Mouse (Mus musculus) megakaryocyte, embryonic 14.5 days (primary cell): ENCODE data around the gene Eif4b.

Experiments
- FLI1 ChIP-seq: IDR thresholded peaks from 2 replicates; pipeline ENCODE4 v1.6.1; 2012; ENCODE audit warnings: low read length, inconsistent platforms, mixed read lengths
- GATA1 ChIP-seq: IDR thresholded peaks from 3 replicates; pipeline ENCODE4 v1.6.1; 2012; ENCODE audit warnings: mixed read lengths, low read length, inconsistent platforms, borderline replicate concordance

GRCm38 (mm10) chr15:102120530-102120929, 47.0 kb downstream of the Eif4b start:
- TF ChIP-seq GATA1 (no peak), FLI1 (no peak)
